Mouse (Mus musculus): ENCODE data around the gene Mipep. TPM values are rescaled to one million over a fixed set of nuclear protein-coding genes. Genes with fewer than 3 reads are reported as not detected.

Mipep gene
- total and polyA plus RNA-seq, 3 experiments: 20.0 to 44.4 (median 41.4) TPM

Other genes starting within 250 kb of the Mipep start
- 100 to 1,000 TPM; 144 to 151 TPM for gene Spata13, start 150.6 kb upstream of the Mipep start, total RNA-seq (2021)
- gene Spata13, start 150.6 kb upstream of the Mipep start, polyA plus RNA-seq (2012; rRNA removed): 35.2 and 41.9 TPM in 2 replicates
- 1 to 10 TPM; 3.7 to 7.1 TPM for gene C1qtnf9, start 16.4 kb upstream of the Mipep start, total RNA-seq (2021)
- 1.4 and 1.8 TPM in 2 replicates for gene C1qtnf9, start 16.4 kb upstream of the Mipep start, polyA plus RNA-seq (2012; rRNA removed)

Data from adrenal gland, adult 2 months (tissue).